Mouse (Mus musculus) fat pad, adult 2 months (tissue): ENCODE data around the gene Ublcp1.

Experiments
- DNase-seq: peaks from one replicate; pipeline ENCODE4 v3.0.0-alpha.2; 2011; ENCODE audit warnings: low read depth, low spot score; ENCODE audit errors: extremely low read depth

Gene Ublcp1

DNA sequence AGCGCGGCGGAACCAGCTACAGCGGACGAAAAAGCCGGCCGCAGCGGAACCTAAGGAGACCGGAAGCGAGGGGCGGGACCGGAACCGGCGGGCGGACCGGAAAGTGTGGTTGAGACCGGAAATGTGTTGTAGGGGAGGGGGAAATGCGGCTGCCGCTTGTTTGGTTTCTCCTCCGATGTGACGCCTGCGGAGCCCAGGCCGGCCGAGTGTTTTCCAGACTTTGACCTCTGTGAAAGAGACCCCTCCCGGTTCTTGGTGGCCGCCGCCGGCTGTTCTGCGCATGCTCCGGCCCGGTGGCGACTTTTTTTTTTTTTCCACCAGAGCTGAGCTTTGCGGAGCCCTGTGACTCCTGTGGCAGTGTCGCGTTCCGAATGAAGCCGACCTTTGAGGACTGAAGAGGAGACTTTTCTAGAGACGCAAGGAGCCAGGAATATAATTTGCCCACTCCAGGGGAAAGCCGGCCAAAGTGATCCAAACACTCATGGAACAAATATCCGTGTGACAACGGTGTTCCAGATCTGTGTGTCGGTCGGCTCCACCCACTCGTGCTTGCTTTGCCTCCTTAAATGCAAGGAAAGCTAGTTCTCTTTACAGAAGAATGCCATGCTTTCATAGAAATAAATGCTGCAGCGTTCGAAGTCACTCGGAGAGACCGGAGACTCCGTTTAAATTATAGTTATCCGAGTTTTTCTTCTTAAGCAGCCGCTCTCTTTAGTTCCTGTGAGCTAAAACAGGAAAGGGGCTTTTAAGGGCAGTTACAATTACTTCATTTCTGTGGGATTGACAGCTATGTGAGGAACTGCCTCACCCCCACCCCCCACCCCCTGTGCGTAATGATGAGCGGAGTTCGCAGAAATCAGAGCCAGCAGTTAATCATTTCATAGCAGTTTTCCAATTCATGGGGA, at the start of gene Ublcp1:
Gene Ublcp1, minus strand, starts transcription at position 67 of the 905 bp plus-strand sequence.
- no peak for DNase-seq

DNA sequence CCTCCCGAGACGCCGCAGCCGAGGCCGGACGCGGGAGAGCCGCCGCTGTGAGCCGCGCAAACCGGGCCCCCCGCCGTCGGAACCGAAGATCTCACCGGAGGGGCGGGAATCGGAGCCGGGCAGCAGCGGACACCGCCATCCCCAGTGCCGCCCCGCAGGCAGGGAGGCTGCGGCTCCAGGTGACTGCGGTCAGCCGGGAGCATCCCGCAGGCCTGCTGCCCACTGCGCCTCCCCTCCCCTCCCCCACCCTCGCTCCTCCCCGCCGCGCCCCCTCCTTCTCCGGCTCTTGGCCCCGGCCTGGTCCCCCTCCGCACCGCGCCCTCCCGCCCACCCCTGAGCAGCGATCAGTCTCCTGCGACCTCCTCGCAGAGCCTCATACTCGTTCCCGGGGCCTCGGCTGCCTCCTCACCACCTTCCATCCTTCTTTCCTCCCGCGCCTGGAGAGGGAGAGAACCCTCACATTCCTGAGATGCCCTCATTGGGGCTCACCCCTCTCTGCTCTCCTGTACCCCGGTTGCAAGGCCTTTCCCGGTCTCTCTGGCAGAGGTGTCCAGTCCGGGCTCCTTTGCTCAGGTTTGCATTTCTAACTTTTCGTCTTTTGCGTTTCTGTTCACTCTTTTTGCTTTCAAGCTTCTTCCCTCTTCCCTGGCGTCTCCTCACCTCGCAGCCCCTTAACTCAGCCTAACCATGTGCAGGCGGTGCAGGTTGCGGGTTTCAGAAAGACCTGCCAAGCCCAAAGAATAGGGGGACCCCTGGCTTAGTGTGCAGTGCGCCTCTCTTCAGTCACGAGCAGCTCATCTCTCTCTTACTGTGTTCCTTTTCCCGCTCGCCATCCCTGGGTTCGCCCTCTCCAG, 49.0 kb upstream of the Ublcp1 start:
- DNase-seq = no peak

DNA sequence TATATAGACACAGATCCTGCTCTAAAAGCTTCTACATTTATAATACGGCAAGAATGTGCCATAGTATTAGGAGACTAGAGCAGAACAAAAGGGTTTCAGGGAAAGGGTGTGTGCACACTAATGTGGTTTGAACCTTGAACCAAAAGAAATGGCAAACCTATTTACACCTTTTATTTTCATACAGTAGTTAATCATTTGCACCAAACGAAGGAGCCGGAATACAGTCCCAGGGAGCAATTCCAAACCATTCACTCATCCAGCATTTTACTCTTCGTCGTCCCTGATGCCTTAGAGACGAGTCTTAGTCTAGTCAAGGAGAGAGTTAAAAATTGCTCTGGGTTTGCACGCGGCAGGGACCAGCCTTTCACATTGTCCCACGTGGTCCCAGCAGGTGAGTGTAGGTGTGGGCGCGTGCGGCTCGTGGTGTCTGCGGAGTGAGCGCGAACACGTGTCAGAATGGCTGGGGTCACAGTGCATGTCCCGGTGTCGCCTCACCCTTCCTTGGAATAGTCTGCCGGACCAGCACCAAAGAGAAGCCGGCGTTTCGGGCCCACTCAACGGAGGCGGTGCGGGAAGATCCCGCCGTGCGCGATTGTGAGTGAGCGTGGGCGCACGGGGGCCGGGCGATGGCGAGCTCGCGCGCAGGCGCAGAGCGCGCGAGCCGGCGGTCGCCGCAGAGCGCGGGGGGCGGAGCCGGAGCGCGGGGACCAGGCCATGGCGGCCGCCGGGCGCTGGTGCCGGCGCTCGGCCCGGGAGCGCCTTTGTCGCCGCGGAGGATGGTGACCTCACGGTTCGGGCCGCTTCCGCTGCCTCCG, 48.2 kb upstream of the Ublcp1 start, which contains the start of gene Rnf145:
Gene Rnf145, plus strand, starts transcription at position 684 of the 815 bp plus-strand sequence.
- no peak for DNase-seq

DNA sequence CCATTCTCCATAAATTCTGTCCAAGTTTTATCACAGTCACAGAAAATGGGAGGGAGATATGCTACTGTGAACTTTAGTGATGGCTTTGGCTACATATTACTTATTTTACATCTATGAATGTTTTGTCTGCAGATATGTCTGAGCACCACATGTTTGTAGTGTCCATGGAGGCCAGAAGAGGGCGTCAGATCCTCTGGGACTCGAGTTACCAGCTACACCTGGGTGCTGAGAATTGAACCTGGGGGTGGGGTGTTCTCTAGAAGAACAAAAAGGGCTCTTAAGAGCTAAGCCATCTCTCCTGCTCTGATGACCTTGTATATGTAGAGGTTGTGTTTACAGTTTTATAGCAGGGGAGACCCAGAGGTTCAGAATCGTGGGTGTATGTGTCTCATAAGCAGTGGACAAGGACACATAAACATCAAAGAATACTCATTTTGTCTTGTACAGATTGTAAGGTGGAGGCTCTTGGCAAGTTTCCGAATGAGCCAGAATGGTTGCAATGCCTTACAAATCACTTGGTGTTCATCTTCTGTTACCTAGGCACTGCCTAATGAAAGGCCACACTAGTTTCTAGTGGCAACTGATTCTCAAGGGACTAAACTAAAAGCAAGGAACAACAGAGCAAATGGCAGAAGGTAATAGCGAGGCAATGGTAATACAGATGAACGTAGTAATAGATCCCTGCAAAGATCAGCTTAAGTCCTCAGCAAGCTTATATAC, 47.4 kb upstream of the Ublcp1 start:
- DNase-seq = no peak

DNA sequence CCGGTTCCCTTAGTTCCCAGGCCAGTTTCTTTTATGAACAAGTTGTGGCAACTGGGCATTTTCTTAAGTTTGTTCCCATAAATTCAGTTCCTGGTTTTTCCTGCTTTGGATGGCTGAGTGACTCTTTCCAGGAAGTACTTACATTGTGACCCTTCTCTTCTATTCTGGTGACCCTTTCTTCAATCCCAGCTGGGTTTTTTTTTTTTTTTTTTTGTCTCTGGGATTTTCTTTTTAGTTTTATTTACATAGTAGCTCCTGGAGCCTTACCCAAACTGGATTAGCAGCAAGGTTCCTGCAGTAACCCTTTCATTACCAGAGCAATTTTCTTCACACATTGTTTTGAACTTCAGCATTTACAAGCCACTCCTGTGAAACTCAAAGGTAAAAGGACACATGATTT, 46.1 kb upstream of the Ublcp1 start:
- no peak for DNase-seq

DNA sequence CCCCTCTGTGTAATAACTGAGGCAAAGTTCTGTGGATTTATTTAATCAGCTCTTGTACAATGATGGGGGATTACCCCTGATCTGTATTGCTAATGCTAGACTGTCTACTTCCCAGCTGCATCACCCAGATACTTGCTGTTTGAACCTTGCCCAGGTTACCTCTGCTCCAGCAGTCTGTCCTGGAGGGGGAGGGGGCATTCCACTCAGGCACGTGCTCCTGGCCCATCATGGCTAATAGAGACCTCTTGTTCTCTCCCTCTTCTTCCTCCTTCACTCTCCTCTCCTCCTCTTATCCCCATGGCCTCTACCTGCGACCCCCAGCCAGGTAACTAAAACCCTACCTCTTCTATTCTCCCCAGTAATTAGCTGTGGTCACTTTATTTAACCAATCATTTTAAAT, 44.4 kb upstream of the Ublcp1 start:
- no peak for DNase-seq

DNA sequence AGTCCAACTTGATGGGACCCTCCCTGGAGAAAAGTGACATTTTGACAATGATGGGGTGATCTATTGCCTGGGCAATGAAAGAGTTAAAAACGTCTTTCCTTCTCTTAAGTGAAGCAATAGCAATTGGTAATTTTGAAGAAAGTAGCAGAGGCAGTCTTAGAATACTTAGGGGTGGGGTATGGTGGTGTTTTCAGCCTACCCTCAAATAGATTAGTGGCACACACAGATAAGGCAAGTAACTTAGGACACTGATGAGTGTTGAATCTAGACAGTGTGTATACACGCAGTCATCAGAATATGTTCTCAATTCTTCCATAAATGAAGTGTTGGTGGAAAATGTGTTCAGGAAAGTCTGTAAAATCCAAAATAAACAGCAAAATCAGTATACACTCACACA, 42.7 kb upstream of the Ublcp1 start:
- no peak for DNase-seq

DNA sequence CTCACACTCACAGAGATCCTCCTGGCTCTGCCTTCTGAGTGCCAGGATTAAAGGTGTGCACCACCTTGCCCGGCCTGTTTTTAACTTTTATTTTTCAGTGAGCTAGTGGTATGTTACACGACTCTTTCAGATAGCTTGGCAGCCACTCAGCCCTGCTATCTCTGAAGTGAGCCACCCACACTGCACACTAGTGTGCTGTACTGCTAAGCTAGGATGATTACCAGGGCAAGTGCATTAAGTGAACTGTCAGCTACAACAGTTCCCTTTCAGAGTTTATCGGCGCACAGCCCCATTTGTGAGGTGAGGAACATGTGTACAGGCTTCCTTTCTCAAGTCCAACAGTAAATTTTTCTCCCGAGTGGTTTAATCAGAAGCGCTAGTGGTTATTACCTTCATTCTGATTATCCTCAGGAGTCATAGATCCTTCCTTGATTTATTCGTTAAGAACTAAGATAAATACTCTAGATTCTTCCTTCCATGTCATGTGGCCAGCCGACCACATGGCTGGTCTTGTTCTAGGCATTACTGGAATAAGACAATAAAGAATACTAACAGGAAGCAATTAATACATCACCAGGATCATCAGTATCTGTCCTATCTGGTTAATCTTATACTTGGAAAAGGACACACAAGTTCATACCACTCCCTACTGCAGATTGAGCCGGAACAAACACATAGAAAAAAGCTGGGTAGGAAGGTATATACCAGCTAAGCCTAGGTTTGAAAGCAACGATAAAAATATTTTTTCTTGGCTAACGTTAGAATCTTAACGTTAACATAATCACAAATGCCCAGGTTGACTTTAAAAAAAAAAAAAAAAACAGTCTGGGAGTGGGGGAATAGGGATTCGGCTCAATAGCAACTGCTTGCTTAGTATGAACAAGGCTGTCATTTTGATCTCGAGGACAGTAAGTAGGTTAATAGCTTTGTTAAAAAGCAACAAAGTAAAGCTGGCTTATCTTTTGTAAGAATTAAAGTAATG, 42.0 kb upstream of the Ublcp1 start:
- DNase-seq = no peak

DNA sequence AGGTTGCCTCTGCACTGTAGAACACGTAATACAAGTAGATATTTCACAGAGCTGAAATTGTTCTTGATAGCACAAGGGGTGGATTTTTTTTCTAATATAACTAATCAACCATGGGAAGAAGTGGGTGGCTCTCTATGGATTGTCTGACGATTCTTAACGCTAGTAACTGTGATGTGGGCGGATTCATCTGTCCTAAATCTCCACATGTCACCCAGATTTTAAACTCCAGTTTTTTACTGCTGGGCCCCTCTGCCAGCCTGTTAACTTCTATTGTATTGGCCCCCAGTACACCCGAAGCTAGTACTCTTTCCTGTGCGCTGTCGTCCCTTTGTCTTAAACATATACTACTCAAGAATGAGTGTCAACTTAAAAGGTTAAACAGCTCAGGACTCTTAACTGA, 40.1 kb upstream of the Ublcp1 start:
- no peak for DNase-seq

DNA sequence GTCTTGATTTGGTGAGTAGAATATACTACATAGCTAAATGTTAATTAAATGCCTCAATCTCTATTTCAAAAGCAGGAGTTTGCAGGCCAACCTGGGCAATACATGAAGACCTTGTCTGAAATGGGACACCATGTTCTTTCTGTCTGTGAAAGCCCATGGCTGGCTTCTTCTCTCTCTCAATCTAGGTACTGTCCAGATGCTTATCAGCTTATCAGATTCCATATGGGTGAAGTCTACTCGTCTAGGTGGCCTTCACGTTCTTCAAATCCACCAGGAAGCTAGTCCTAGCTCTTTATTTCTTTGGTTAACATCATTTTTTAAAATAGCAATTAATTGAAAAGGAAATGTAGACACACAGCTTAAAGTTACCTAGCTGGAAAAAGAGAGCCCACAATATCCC, 39.6 kb upstream of the Ublcp1 start:
- no peak for DNase-seq

DNA sequence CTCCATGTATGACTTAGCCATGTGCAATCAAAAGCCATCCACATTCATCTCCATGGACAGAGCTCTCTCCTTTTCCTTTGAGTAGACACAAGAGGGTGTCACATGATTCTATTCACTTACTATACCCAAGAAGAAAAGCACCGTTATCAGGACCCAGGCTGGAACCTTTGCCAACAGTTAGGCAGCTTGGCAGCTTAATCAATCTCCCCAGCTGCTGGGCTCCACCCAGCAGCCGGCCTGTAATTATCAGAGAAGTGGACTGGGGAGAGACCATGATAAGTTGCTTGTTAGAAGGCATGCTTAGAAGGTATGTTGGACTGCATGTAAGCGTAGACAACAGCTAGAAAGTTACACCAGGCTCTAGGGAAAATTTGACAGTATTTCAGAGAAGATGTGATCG, 38.6 kb upstream of the Ublcp1 start:
- no peak for DNase-seq

DNA sequence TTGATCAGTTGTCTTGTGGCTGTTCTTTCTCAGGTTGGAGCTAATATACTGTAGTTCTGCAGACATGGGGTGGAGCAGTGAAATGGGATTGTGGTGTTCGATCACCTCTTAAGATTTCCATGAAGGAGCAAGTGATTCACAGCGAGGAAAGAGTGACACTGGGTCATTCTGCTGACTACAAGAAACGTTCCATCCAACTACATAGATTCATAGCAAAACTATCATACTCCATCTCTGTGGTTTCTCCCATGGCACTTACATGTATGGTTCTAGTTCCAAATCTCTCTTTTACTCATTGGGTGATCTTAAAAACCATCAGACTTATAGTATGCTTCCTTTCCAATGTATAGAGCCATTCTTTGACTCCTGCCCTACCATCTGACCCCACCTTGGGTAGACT, 34.5 kb upstream of the Ublcp1 start:
- DNase-seq = no peak

DNA sequence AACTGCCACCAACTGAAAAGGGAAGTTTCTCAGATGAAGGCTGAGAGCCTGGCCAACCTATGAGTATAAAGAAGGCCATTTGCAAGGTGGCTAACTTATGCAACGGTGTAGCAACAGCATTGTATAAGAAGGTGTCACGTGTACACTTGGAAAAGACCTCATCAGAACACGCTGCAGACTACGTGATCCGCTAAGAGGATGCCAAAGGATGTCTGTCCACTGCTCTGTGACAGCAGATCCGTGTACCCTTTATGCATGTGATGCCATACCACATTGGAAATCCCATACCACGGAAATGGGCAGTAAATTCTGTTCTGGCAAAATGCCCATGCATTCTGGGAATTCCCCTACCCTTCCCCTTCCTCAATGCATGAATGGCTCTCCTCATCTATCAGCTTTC, 33.8 kb upstream of the Ublcp1 start:
- DNase-seq = no peak

DNA sequence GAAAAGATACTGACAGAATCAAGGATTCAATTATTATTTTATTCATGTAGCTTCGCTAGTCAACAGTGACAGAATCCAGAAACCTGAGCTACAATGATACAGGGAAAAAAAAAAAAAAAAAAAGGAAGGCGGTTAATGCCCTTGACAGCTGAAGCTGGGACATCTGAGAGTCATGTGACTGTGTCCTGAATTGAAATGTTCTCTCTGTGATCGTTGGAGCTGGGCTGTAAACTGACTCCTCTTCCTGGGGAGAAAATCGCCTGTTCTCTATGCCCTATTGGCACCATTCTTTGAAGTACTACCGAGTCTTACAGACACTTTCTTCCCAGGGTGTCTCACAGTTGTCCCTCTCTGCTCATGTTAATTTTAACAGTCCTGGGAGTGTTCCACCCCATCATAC, 32.6 kb upstream of the Ublcp1 start:
- no peak for DNase-seq

DNA sequence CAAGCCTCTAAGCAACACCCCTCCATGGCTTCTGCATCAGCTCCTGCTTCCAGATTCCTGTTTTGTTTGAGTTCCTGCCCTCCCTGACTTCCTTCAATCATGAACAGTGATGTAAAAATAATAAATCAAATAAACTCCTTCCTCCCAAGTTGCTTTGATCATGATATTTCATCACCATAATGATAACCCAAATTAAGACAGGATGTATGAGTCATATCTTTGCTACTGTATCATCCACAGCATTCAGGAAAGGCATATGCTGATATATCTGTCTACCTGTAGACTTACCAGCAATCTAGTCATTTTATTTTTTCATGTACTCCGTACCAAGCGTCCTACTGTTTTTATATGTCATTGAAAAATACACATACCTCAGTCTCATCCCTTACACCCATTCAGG, 31.2 kb upstream of the Ublcp1 start:
- no peak for DNase-seq

DNA sequence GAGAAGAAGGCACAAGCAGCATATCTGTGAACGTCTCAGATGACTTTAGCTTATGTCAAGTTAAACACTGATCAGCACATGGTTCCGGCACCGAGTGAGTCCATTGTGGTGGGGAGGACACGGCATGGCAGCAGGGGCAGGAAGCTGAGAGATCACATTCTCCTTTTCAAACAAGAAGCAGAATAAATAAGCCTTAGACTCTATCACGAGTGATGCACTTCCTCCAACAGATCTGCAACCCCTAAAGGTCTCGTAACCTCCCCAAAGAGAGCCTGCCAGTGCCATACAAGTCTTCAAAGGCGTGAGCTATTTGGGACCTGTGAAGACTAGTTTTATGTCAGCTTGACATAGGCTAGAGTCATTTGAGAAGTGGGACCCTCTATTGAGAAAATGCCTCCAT, 30.7 kb upstream of the Ublcp1 start:
- no peak for DNase-seq

DNA sequence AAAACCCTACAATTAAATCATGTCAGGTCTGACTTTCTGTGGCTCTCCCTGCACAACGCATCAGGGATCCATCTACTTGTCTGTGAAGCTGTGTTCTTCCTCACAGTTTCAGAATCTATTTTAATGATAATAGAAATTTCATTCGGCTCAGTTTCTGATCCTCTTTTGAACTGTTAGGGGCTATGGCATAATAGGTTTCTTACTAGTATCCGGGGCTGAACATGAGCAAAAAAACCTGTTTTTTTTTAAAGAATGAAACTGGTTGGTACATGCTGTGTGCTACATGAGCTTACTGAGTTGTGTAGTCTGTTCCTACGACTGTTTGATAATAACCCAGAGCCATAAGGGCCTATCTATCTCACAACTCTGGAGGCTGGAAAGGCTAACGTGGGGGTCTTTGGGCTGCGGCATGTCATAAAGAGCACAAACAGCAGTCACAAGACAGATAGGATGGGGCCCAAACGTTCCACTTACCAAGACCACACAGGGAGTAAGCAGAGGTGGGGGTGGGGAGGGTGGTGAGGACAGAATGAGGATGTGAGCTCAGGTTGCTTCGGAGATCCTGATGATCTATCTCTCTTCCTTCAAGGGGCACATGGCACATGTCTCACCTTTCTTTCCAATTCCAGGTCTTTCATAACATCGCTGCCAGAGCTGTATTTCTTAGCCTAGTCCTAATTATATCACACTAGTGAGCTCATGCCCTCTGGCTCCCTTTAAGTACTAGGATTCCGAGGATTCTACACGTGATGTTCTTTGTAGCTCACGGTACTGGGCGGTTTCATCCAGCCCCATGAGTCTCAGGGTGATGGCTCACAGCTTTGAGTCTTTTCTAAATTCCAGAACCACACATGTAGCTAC, 28.3 kb upstream of the Ublcp1 start:
- no peak for DNase-seq

DNA sequence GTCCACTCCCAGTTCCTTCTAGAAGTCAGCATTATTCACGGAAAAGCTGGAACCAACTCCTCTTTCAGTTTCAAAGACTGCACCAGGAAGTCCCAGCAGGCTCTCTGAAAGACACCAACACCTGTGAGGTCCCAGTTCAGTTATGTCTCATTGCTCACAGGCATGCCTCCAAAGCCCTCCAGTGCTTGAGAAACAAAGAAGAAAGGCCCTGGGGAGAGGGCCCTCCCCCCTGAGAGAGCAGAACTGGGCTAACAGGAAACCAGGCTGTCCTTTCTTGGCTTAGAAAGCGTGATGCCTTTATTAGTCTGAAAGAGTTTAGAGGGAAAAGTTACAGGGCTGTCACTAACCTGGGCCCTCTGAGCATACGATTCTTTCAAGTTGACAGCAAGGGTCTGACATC, 25.9 kb upstream of the Ublcp1 start:
- DNase-seq = no peak
